Mouse (Mus musculus): ENCODE results near the gene Pon1. TPM values are rescaled to one million over a fixed set of nuclear protein-coding genes. Genes with fewer than 3 reads are reported as not detected.

The Pon1 gene
- polyA plus RNA-seq, 1 experiment from 2014 or later, result 0.14 TPM

DNA sequence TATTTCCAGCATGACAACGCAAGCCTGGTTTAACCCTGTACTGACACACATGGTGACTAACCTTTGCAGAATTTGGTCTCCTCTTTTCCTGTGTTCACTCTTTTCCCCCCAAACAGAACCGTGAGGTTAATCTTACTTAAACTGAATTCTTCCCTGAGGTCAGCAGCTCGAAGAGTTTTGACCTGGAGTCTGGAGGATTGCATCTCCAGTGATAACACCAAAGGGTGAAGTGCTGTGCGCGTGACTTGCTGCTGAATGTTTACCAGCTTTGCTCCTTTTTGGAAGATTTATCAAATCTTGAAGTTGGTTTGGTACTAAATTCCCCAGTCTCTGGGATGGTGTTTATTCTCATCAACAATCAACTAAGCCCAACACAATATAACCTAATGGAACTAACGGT, 39.0 kb downstream of the Pon1 start:
- Histone ChIP-seq H3K27me3 (ENCODE audit: control insufficient read depth, insufficient read depth, low read depth, low read length) (no peaks in the 10 kb centered on the region), H3K9ac (ENCODE audit: low read depth, low read length) (no peak overlapping the region), H3K36me3 (ENCODE audit: control insufficient read depth, insufficient read depth, low read length) (peaks cover 11% of the 10 kb centered on the region; the same call in 1 of the 2 replicates), H3K4me2 (ENCODE audit: low read length) (no peak overlapping the region), H3K4me1 (ENCODE audit: control insufficient read depth, insufficient read depth, low read length) (no peaks in the 10 kb centered on the region), H3K4me3 (ENCODE audit: low read depth, low read length) (no peak overlapping the region), H3K9me3 (replicated peaks; ENCODE audit: control insufficient read depth, low read length, poor library complexity, severe bottlenecking) (no peaks in the 10 kb centered on the region), H3K27ac (ENCODE audit: low read length) (no peak overlapping the region)
- ATAC-seq, result no peak
- 95% methylated on average over 6 of the region's 6 CpGs for WGBS

GRCm38 (mm10) chr6:5152185-5152584, 41.6 kb downstream of the Pon1 start:
- ATAC-seq, result no peak
- Histone ChIP-seq H3K4me3 (ENCODE audit: low read depth, low read length) (no peak overlapping the region), H3K9me3 (replicated peaks; ENCODE audit: control insufficient read depth, low read length, poor library complexity, severe bottlenecking) (no peaks in the 10 kb centered on the region), H3K4me2 (ENCODE audit: low read length) (no peak overlapping the region), H3K36me3 (ENCODE audit: control insufficient read depth, insufficient read depth, low read length) (peaks cover 11% of the 10 kb centered on the region; the same call in 1 of the 2 replicates), H3K27ac (ENCODE audit: low read length) (no peak overlapping the region), H3K9ac (ENCODE audit: low read depth, low read length) (no peak overlapping the region), H3K4me1 (ENCODE audit: control insufficient read depth, insufficient read depth, low read length) (no peaks in the 10 kb centered on the region; the same call in 1 of the 2 replicates), H3K27me3 (ENCODE audit: control insufficient read depth, insufficient read depth, low read depth, low read length) (no peaks in the 10 kb centered on the region)
- WGBS, result 97% methylated on average over 2 of the region's 2 CpGs

DNA sequence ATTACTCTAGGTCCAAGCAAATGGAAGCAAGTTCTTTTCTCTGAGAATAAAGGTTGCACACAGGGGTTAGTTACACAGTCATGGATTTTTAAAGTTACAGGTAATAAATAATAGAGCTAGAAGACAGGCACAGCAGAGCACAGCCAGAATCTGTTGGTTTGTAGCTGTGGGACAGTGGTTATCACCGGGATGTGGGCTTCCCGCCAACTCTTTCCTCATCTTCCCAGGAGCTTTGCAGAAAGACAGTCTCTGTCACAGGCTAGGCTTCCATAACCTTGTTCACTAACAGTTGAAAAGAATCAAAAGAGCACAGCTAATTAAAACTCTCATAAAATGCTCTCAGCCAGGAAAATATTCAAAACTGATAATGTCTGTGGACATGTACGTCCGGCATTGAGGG, 42.6 kb downstream of the Pon1 start:
- no peak overlapping the region for H3K4me2 ChIP-seq (ENCODE audit: low read length)
- 50% methylated on average over 4 of the region's 4 CpGs for WGBS
- ATAC-seq, result no peak
- H3K9ac ChIP-seq (ENCODE audit: low read depth, low read length), result no peak overlapping the region
- H3K27ac ChIP-seq (ENCODE audit: low read length), result no peak overlapping the region
- H3K4me3 ChIP-seq (ENCODE audit: low read depth, low read length), result no peak overlapping the region
- peaks cover 11% of the 10 kb centered on the region; the same call in 1 of the 2 replicates for H3K36me3 ChIP-seq (ENCODE audit: control insufficient read depth, insufficient read depth, low read length)
- H3K27me3 ChIP-seq (ENCODE audit: control insufficient read depth, insufficient read depth, low read depth, low read length), result no peaks in the 10 kb centered on the region
- H3K9me3 ChIP-seq (replicated peaks; ENCODE audit: control insufficient read depth, low read length, poor library complexity, severe bottlenecking), result no peaks in the 10 kb centered on the region
- no peaks in the 10 kb centered on the region; the same call in 1 of the 2 replicates for H3K4me1 ChIP-seq (ENCODE audit: control insufficient read depth, insufficient read depth, low read length)

- ATAC-seq, result no peak
- Histone ChIP-seq H3K4me3 (ENCODE audit: low read depth, low read length) (no peak overlapping the region), H3K4me2 (ENCODE audit: low read length) (no peak overlapping the region), H3K9me3 (replicated peaks; ENCODE audit: control insufficient read depth, low read length, poor library complexity, severe bottlenecking) (no peaks in the 10 kb centered on the region), H3K9ac (ENCODE audit: low read depth, low read length) (no peak overlapping the region), H3K27me3 (ENCODE audit: control insufficient read depth, insufficient read depth, low read depth, low read length) (no peaks in the 10 kb centered on the region), H3K27ac (ENCODE audit: low read length) (no peak overlapping the region), H3K36me3 (ENCODE audit: control insufficient read depth, insufficient read depth, low read length) (peaks cover 6% of the 10 kb centered on the region; the same call in 1 of the 2 replicates), H3K4me1 (ENCODE audit: control insufficient read depth, insufficient read depth, low read length) (no peaks in the 10 kb centered on the region; the same call in 1 of the 2 replicates)
- WGBS, result 91% methylated on average over 2 of the region's 2 CpGs
Observed at GRCm38 (mm10) chr6:5149941-5150340, 43.8 kb downstream of the Pon1 start.

DNA sequence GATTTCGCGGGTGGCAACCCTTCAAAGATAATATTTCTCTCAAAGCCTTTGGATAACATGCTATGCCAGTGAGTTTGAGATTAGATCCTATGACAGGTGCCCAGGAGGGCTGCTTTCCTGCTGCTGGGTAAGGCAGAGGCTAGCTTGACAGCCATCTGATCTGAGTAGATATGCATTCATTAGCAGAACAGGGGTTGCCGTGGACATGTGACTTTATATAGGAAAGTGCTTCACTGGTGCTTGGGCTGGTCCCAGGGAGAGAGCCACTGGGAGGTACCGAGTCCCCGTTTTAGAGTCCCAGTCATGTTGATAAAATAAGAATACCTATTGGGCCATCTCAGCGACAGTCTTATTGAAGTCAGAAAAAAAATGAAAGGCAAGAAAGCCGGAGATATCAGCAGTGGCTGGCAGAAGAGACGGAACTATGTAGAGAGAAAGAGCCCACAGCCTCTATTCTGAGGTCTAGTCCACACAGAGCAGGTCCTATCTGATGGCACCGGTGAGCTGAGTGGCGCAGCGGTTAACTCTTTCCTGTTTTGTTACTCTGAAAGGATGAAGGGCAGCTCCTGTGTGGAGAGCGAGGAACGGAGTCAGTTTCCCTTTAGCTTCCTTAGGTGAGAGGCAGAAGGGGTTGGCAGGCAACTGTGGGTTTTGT, 46.1 kb downstream of the Pon1 start:
- no peak overlapping the region for H3K9ac ChIP-seq (ENCODE audit: low read depth, low read length)
- H3K4me1 ChIP-seq (ENCODE audit: control insufficient read depth, insufficient read depth, low read length), result no peaks in the 10 kb centered on the region; the same call in 1 of the 2 replicates
- H3K27me3 ChIP-seq (ENCODE audit: control insufficient read depth, insufficient read depth, low read depth, low read length), result no peaks in the 10 kb centered on the region
- 74% methylated on average over 13 of the region's 13 CpGs for WGBS
- ATAC-seq, result peak; percentile 64
- no peak overlapping the region for H3K4me2 ChIP-seq (ENCODE audit: low read length)
- no peak overlapping the region for H3K4me3 ChIP-seq (ENCODE audit: low read depth, low read length)
- no peaks in the 10 kb centered on the region for H3K9me3 ChIP-seq (replicated peaks; ENCODE audit: control insufficient read depth, low read length, poor library complexity, severe bottlenecking)
- peak overlapping the region; percentile 19; the same call in 1 of the 2 replicates for H3K27ac ChIP-seq (ENCODE audit: low read length)
- peaks cover 2% of the 10 kb centered on the region; the same call in 1 of the 2 replicates for H3K36me3 ChIP-seq (ENCODE audit: control insufficient read depth, insufficient read depth, low read length)

- WGBS, result 80% methylated on average over 9 of the region's 9 CpGs
- no peaks in the 10 kb centered on the region for H3K9me3 ChIP-seq (replicated peaks; ENCODE audit: control insufficient read depth, low read length, poor library complexity, severe bottlenecking)
- no peaks in the 10 kb centered on the region for H3K4me1 ChIP-seq (ENCODE audit: control insufficient read depth, insufficient read depth, low read length)
- H3K4me2 ChIP-seq (ENCODE audit: low read length), result no peak overlapping the region
- ATAC-seq, result no peak
- H3K36me3 ChIP-seq (ENCODE audit: control insufficient read depth, insufficient read depth, low read length), result no peaks in the 10 kb centered on the region
- no peak overlapping the region for H3K9ac ChIP-seq (ENCODE audit: low read depth, low read length)
- no peak overlapping the region for H3K27ac ChIP-seq (ENCODE audit: low read length)
- no peaks in the 10 kb centered on the region for H3K27me3 ChIP-seq (ENCODE audit: control insufficient read depth, insufficient read depth, low read depth, low read length)
- H3K4me3 ChIP-seq (ENCODE audit: low read depth, low read length), result no peak overlapping the region
Observed at GRCm38 (mm10) chr6:5139666-5140065, 54.1 kb downstream of the Pon1 start.

GRCm38 (mm10) chr6:5138875-5139631, 54.7 kb downstream of the Pon1 start:
- H3K4me1 ChIP-seq (ENCODE audit: control insufficient read depth, insufficient read depth, low read length), result no peaks in the 10 kb centered on the region
- WGBS, result 87% methylated on average over 12 of the region's 12 CpGs
- H3K4me2 ChIP-seq (ENCODE audit: low read length), result no peak overlapping the region
- H3K36me3 ChIP-seq (ENCODE audit: control insufficient read depth, insufficient read depth, low read length), result no peaks in the 10 kb centered on the region
- H3K9ac ChIP-seq (ENCODE audit: low read depth, low read length), result no peak overlapping the region
- no peaks in the 10 kb centered on the region for H3K9me3 ChIP-seq (replicated peaks; ENCODE audit: control insufficient read depth, low read length, poor library complexity, severe bottlenecking)
- no peak overlapping the region for H3K27ac ChIP-seq (ENCODE audit: low read length)
- ATAC-seq, result 0 out of 2 replicates have a peak, but pooled peaks have one; percentile 32
- no peaks in the 10 kb centered on the region for H3K27me3 ChIP-seq (ENCODE audit: control insufficient read depth, insufficient read depth, low read depth, low read length)
- no peak overlapping the region for H3K4me3 ChIP-seq (ENCODE audit: low read depth, low read length)

DNA sequence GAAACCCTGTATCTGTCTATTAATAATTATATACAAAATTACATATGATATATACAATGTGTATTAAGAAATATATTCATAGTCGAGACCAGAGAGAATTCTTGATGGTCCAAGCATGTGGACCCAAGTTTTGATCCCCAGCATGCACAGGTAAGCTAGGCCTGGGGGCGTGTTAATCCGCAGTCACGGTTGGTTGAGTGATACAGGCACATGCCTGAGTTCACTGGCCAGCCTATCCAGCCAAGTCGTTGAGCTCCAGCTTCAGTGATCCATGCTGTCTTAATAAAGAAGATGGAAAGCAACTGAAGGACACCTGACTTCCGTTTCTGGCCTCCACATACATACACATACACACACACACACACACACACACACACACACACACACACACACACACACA, 57.7 kb downstream of the Pon1 start:
- Histone ChIP-seq H3K27ac (ENCODE audit: low read length) (no peak overlapping the region), H3K36me3 (ENCODE audit: control insufficient read depth, insufficient read depth, low read length) (no peaks in the 10 kb centered on the region), H3K4me3 (ENCODE audit: low read depth, low read length) (no peak overlapping the region), H3K9me3 (replicated peaks; ENCODE audit: control insufficient read depth, low read length, poor library complexity, severe bottlenecking) (no peaks in the 10 kb centered on the region), H3K27me3 (ENCODE audit: control insufficient read depth, insufficient read depth, low read depth, low read length) (no peaks in the 10 kb centered on the region), H3K4me2 (ENCODE audit: low read length) (no peak overlapping the region), H3K4me1 (ENCODE audit: control insufficient read depth, insufficient read depth, low read length) (no peaks in the 10 kb centered on the region), H3K9ac (ENCODE audit: low read depth, low read length) (no peak overlapping the region)
- 76% methylated on average over 6 of the region's 6 CpGs for WGBS
- ATAC-seq, result no peak

DNA sequence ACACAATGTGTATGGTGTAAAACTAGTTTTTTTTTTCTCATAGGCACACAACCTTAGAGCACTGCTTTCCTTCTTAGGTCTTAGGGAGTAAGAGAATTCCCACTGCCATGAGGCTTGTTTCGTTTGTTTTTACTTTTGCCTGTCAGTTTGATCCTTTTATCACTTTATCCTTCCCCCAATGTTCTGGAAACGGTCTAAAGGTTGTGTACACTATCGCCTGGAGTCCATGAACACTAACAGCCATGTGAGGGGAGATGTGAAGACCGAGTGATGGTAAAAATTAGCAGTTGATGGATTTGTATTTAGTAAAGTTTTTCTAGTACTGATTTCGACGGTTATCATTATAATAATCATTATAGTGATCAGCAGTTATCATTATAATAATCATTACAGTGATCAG, 58.8 kb downstream of the Pon1 start:
- Histone ChIP-seq H3K4me1 (ENCODE audit: control insufficient read depth, insufficient read depth, low read length) (no peaks in the 10 kb centered on the region), H3K27me3 (ENCODE audit: control insufficient read depth, insufficient read depth, low read depth, low read length) (no peaks in the 10 kb centered on the region), H3K27ac (ENCODE audit: low read length) (no peak overlapping the region), H3K36me3 (ENCODE audit: control insufficient read depth, insufficient read depth, low read length) (no peaks in the 10 kb centered on the region), H3K4me2 (ENCODE audit: low read length) (no peak overlapping the region), H3K9ac (ENCODE audit: low read depth, low read length) (no peak overlapping the region), H3K9me3 (replicated peaks; ENCODE audit: control insufficient read depth, low read length, poor library complexity, severe bottlenecking) (no peaks in the 10 kb centered on the region), H3K4me3 (ENCODE audit: low read depth, low read length) (no peak overlapping the region)
- WGBS, result 91% methylated on average over 6 of the region's 6 CpGs
- ATAC-seq, result no peak

Data from midbrain, embryonic 16.5 days (tissue).